Mouse (Mus musculus): Measurements from ENCODE around the gene E330009J07Rik.
A peak's percentile ranks its signal among the peaks of the same experiment; 100 is the strongest.

Gene E330009J07Rik

GRCm38 (mm10) chr6:40429521-40429931 lies 6.4 kb downstream of the E330009J07Rik start:
- no peak for DNase-seq (ENCODE audit: low spot score)

GRCm38 (mm10) chr6:40428696-40429095 lies 7.2 kb downstream of the E330009J07Rik start:
- no peak for DNase-seq (ENCODE audit: low spot score)

GRCm38 (mm10) chr6:40427441-40427840 lies 8.5 kb downstream of the E330009J07Rik start:
- no peak for DNase-seq (ENCODE audit: low spot score)

GRCm38 (mm10) chr6:40423774-40424173 lies 12.2 kb downstream of the E330009J07Rik start:
- DNase-seq (ENCODE audit: low spot score), result peak; percentile 29

- no peak for DNase-seq (ENCODE audit: low spot score)
These were observed 12.9 kb downstream of the E330009J07Rik start for GRCm38 (mm10) chr6:40423013-40423412.

GRCm38 (mm10) chr6:40421099-40421498 lies 14.8 kb downstream of the E330009J07Rik start:
- no peak for DNase-seq (ENCODE audit: low spot score)

- DNase-seq (ENCODE audit: low spot score), result no peak
These were observed 17.5 kb downstream of the E330009J07Rik start for GRCm38 (mm10) chr6:40418386-40418785.

- DNase-seq (ENCODE audit: low spot score), result no peak
These were observed 20.1 kb downstream of the E330009J07Rik start for GRCm38 (mm10) chr6:40415799-40416198.

- no peak for DNase-seq (ENCODE audit: low spot score)
These were observed 22.4 kb downstream of the E330009J07Rik start for GRCm38 (mm10) chr6:40413565-40413964.

- DNase-seq (ENCODE audit: low spot score), result no peak
These were observed 22.9 kb downstream of the E330009J07Rik start for GRCm38 (mm10) chr6:40413046-40413445.

GRCm38 (mm10) chr6:40411085-40411484 lies 24.9 kb downstream of the E330009J07Rik start:
- DNase-seq (ENCODE audit: low spot score), result no peak

GRCm38 (mm10) chr6:40403640-40404285 lies 32.2 kb downstream of the E330009J07Rik start:
- no peak for DNase-seq (ENCODE audit: low spot score)

GRCm38 (mm10) chr6:40402031-40402430 lies 33.9 kb downstream of the E330009J07Rik start:
- DNase-seq (ENCODE audit: low spot score), result no peak

GRCm38 (mm10) chr6:40393213-40393612 lies 42.7 kb downstream of the E330009J07Rik start:
- peak; percentile 32 for DNase-seq (ENCODE audit: low spot score)

- DNase-seq (ENCODE audit: low spot score), result no peak
These were observed 45.0 kb downstream of the E330009J07Rik start for GRCm38 (mm10) chr6:40390975-40391374.

GRCm38 (mm10) chr6:40388660-40389059 lies 47.3 kb downstream of the E330009J07Rik start:
- peak; percentile 19 for DNase-seq (ENCODE audit: low spot score)

- DNase-seq (ENCODE audit: low spot score), result no peak
These were observed 50.3 kb downstream of the E330009J07Rik start for GRCm38 (mm10) chr6:40385682-40386081.

- no peak for DNase-seq (ENCODE audit: low spot score)
These were observed 54.0 kb downstream of the E330009J07Rik start for GRCm38 (mm10) chr6:40381908-40382307.

GRCm38 (mm10) chr6:40380181-40380580 lies 55.8 kb downstream of the E330009J07Rik start:
- DNase-seq (ENCODE audit: low spot score), result no peak

GRCm38 (mm10) chr6:40371031-40371430 lies 64.9 kb downstream of the E330009J07Rik start:
- DNase-seq (ENCODE audit: low spot score), result no peak

GRCm38 (mm10) chr6:40353360-40353759 lies 82.6 kb downstream of the E330009J07Rik start:
- peak; percentile 3 for DNase-seq (ENCODE audit: low spot score)
